Mouse (Mus musculus): ENCODE data around the gene Tmem223.

DNA sequence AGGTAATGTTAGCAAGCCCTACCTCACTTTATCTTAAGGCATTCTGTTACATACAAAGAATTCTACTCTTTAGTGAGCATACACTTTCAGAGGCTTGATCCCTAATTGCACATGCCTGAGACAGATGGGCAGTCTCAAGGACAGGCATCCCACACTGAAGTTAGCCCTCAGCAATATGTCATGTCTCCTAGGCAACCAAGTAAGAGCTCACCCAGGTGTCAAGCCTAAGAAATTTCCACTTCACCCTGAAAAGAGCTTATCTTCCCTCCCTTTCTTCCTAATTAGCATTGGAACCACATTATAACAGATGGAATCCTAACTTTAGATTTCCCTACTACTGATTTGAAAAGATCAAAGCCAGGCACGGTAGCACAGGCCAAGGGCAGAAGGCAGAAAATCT is 18.4 kb downstream of the Tmem223 start:
- TF ChIP-seq CTCF (IDR thresholded peaks at IDR 0.05; ENCODE audit: low read depth, low read length) (no peak), POLR2A (IDR thresholded peaks at IDR 0.05; ENCODE audit: borderline replicate concordance, low read depth, low read length) (no peak)
